Mouse (Mus musculus) mouse embryonic stem cell (cell line): ENCODE measurements around the gene Bcar3.
"Not testable (repeated sequence)": the region's sequence is repeated elsewhere in the genome, so short reads cannot be mapped to it uniquely, and the experiment has no call there.

Experiments used
- in situ Hi-C, 2 experiments: fragments of 300-500 bp; cut with MboI; formaldehyde crosslinking; loops; 1 replicate in 1 of 2; 3 replicates in 1 of 2; pipeline ENCODE4 v1.14.3; 2019 to 2020; ENCODE audit warnings: low sequenced_read_pairs in 2 of 2, low pct_unique_long_range_greater_than_20kb in 1 of 2, mixed read lengths in 1 of 2; ENCODE audit not compliant: unreplicated experiment in 1 of 2

The Bcar3 gene

GRCm38 (mm10) chr3:122293954-122294850 lies at the start of gene Bcar3:
Gene Bcar3, plus strand, starts transcription at chr3:122294136.
- in situ Hi-C loops: no loop called here

GRCm38 (mm10) chr3:122244759-122245158 lies 49.2 kb upstream of the Bcar3 start:
- in situ Hi-C loops: no loop called here

GRCm38 (mm10) chr3:122245215-122245877 lies 48.6 kb upstream of the Bcar3 start, which contains the start of gene Gclm:
Gene Gclm, plus strand, starts transcription at chr3:122245557.
- in situ Hi-C loops: no loop called here

- in situ Hi-C loops: no loop called here
Observed at GRCm38 (mm10) chr3:122245878-122246332, 48.0 kb upstream of the Bcar3 start.

GRCm38 (mm10) chr3:122246406-122246805 lies 47.5 kb upstream of the Bcar3 start:
- in situ Hi-C loops: no loop called here

- in situ Hi-C loops: no loop called here
Observed at GRCm38 (mm10) chr3:122246986-122247767, 46.8 kb upstream of the Bcar3 start.

- in situ Hi-C loops: no loop called here
Observed at GRCm38 (mm10) chr3:122247768-122248100, 46.2 kb upstream of the Bcar3 start.

GRCm38 (mm10) chr3:122252466-122253253 lies 41.3 kb upstream of the Bcar3 start:
- in situ Hi-C loops: no loop called here

GRCm38 (mm10) chr3:122254050-122254449 lies 39.9 kb upstream of the Bcar3 start:
- in situ Hi-C loops: not testable (repeated sequence)

- in situ Hi-C loops: no loop called here
Observed at GRCm38 (mm10) chr3:122269986-122270385, 23.9 kb upstream of the Bcar3 start.

GRCm38 (mm10) chr3:122272565-122272964 lies 21.4 kb upstream of the Bcar3 start:
- in situ Hi-C loops: not testable (repeated sequence)

GRCm38 (mm10) chr3:122273407-122274240 lies 20.3 kb upstream of the Bcar3 start:
- in situ Hi-C loops: no loop called here

GRCm38 (mm10) chr3:122274241-122275024 lies 19.5 kb upstream of the Bcar3 start, which contains the start of gene Dnttip2:
Gene Dnttip2, plus strand, starts transcription at chr3:122274388.
- in situ Hi-C loops: no loop called here

- in situ Hi-C loops: no loop called here
Observed at GRCm38 (mm10) chr3:122275111-122275510, 18.8 kb upstream of the Bcar3 start.

GRCm38 (mm10) chr3:122287195-122287594 lies 6.7 kb upstream of the Bcar3 start:
- in situ Hi-C loops: no loop called here

GRCm38 (mm10) chr3:122288613-122289195 lies 5.2 kb upstream of the Bcar3 start:
- in situ Hi-C loops: no loop called here
